Mouse (Mus musculus) stomach, embryonic 14.5 days (tissue): ENCODE results near the gene Macrod2. TPM values are rescaled to one million over a fixed set of nuclear protein-coding genes. Genes with fewer than 3 reads are reported as not detected.

Source experiments
- ATAC-seq: fragments of 200-750 bp; cut with Nextera tagmentation; 2 replicates; pipeline ENCODE4 v1.8.0; 2017; ENCODE audit warnings: low read depth, moderate TSS enrichment; ENCODE audit not compliant: insufficient number of reproducible peaks, insufficient read depth, low FRiP score
- H3K27ac ChIP-seq: fragments of 300-500 bp; sonication (generic); 2 replicates; pipeline ENCODE4 v1.5.1; 2014; ENCODE audit warnings: mild to moderate bottlenecking, low read length, moderate library complexity, mixed read lengths
- H3K27me3 ChIP-seq: fragments of 300-500 bp; sonication (generic); 2 replicates; pipeline ENCODE4 v1.6.1; 2014; ENCODE audit warnings: low read length, control low read depth, mixed read lengths; ENCODE audit not compliant: control insufficient read depth, insufficient read depth
- H3K36me3 ChIP-seq: fragments of 300-500 bp; sonication (generic); 2 replicates; pipeline ENCODE4 v1.6.1; 2014; ENCODE audit warnings: mild to moderate bottlenecking, control low read depth, low read length, moderate library complexity, mixed read lengths; ENCODE audit not compliant: control insufficient read depth, insufficient read depth
- H3K4me1 ChIP-seq: fragments of 300-500 bp; sonication (generic); 2 replicates; pipeline ENCODE4 v1.6.1; 2014; ENCODE audit warnings: low read length, control low read depth, mixed read lengths; ENCODE audit not compliant: control insufficient read depth, insufficient read depth
- H3K4me2 ChIP-seq: fragments of 300-500 bp; sonication (generic); replicated peaks from 2 replicates; pipeline ENCODE4 v1.6.1; 2014; ENCODE audit warnings: low read depth, low read length, control low read depth
- H3K4me3 ChIP-seq: fragments of 300-500 bp; sonication (generic); 2 replicates; pipeline ENCODE4 v1.5.1; 2014; ENCODE audit warnings: low read depth, low read length, control low read depth
- H3K9ac ChIP-seq: fragments of 300-500 bp; sonication (generic); replicated peaks from 2 replicates; pipeline ENCODE4 v1.6.1; 2014; ENCODE audit warnings: low read depth, mild to moderate bottlenecking, control low read depth, low read length, moderate library complexity, mixed read lengths
- H3K9me3 ChIP-seq: fragments of 300-500 bp; sonication (generic); 2 replicates; pipeline ENCODE4 v1.6.1; 2016; ENCODE audit warnings: low read depth, low read length, control low read depth; ENCODE audit not compliant: control insufficient read depth
- WGBS: fragments of 180-500 bp; shearing (Covaris S2); extraction: QIAGEN DNeasy Blood & Tissue Kit; methylation state at CpG from one replicate; pipeline ENCODE4 v1.1.7; 2014; 5-methylcytosine and 5-hydroxymethylcytosine counted together
- polyA plus RNA-seq: library from polyadenylated mRNA; unstranded; fragments of >200 nt; fragmentation: Nextera tagmentation; extraction: Ambion mirVana; gene quantifications from 2 replicates; pipeline ENCODE4 v1.2.1, GENCODE M21; 2014

Macrod2 gene
- polyA plus RNA-seq, 1 experiment from 2014 or later: 40.9 TPM

DNA sequence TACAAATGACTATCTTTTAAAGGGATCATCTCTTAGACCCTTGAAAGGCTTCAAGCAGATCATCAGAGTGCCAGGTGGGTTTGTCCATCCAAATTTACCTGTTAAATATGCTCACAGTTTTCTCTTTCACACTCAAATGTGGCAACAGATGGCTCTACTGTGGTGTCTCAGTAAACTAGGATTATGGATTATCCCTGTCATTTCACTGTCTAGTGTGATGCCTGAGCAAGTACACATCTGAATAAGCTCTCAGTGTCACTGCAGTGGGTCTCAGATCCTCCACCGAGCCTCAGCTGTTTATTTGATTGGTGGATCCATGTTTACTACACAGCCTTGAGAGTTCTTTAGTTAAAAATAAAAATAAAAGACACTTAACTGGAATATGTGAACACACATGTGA, 1343.6 kb downstream of the Macrod2 start:
- H3K36me3 ChIP-seq: no peaks in the 10 kb centered on the region
- no peaks in the 10 kb centered on the region for H3K27me3 ChIP-seq
- H3K27ac ChIP-seq: no peak overlapping the region
- WGBS: 69% methylated on average over 1 of the region's 1 CpGs
- H3K9ac ChIP-seq: no peak overlapping the region
- no peak for ATAC-seq
- H3K4me3 ChIP-seq: no peak overlapping the region
- H3K9me3 ChIP-seq: no peaks in the 10 kb centered on the region
- no peaks in the 10 kb centered on the region for H3K4me1 ChIP-seq
- no peak overlapping the region for H3K4me2 ChIP-seq

DNA sequence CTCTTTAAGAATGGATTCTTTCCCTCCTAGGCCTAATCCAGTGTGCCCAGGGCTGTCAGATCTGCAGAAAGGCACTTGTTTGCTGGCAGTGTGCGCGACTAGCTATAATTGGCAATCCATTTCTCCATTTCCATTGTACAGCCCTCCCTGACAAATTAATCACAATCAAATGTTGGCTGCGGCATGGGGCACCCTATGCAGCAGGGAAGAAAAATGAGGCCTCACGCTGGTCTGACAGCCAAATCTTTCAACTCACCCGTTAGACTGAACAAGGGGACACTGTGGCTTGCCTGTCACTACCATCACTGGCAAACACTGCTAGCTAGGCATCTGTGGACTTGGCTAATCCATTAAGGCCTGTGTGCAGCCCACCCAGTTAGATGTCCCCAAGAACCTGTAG, 1345.2 kb downstream of the Macrod2 start:
- no peaks in the 10 kb centered on the region for H3K36me3 ChIP-seq
- 68% methylated on average over 5 of the region's 5 CpGs for WGBS
- H3K4me1 ChIP-seq: no peaks in the 10 kb centered on the region
- no peak overlapping the region for H3K9ac ChIP-seq
- H3K9me3 ChIP-seq: no peaks in the 10 kb centered on the region
- no peak overlapping the region for H3K27ac ChIP-seq
- ATAC-seq: no peak
- H3K4me2 ChIP-seq: no peak overlapping the region
- no peaks in the 10 kb centered on the region for H3K27me3 ChIP-seq
- no peak overlapping the region for H3K4me3 ChIP-seq

DNA sequence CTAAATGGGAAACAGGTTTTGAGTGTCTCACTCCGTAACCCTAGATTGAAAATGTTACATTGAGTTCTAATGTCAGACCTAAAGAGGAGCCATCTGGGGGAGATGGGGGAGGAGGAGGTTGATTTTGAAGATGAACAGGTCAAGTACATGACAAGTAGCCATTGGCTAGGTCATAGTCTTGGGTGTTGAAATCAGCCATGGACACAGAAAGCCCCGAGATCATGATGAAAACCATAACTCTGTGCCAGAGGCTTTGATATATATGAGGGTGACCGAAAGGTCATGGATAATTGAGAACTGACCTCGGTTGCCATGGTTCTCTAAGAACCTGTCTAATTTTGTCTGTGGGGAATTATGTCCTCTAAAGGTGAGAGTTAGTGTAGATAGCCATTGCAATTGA, 1405.1 kb downstream of the Macrod2 start:
- Histone ChIP-seq H3K4me3 (no peak overlapping the region), H3K27ac (no peak overlapping the region), H3K9ac (no peak overlapping the region), H3K9me3 (no peaks in the 10 kb centered on the region), H3K27me3 (no peaks in the 10 kb centered on the region), H3K4me1 (no peaks in the 10 kb centered on the region), H3K4me2 (no peak overlapping the region), H3K36me3 (no peaks in the 10 kb centered on the region)
- 66% methylated on average over 4 of the region's 4 CpGs for WGBS
- ATAC-seq: no peak

DNA sequence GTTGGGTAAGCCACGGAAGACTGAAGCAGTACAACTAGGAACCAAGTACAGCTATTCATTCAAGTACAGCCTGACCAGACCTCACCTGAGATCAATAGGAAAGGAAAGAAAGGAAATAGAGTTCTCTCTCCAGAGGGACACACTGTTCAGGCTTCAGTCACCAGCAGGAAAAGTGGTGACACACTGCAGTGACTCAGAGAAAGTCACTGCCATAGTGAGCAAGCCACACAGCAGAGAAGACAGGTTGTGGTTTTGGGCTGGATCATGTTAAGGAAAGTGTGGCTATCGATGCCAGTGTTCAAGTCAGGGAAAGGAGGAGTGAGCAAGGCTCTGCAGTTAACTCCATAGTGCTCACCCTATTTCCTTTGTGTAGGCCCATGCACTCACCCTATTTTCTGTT, 1405.8 kb downstream of the Macrod2 start:
- H3K27ac ChIP-seq: no peak overlapping the region
- no peak overlapping the region for H3K4me3 ChIP-seq
- H3K27me3 ChIP-seq: no peaks in the 10 kb centered on the region
- H3K36me3 ChIP-seq: no peaks in the 10 kb centered on the region
- H3K9me3 ChIP-seq: no peaks in the 10 kb centered on the region
- 80% methylated on average over 2 of the region's 2 CpGs for WGBS
- no peaks in the 10 kb centered on the region for H3K4me1 ChIP-seq
- no peak for ATAC-seq
- no peak overlapping the region for H3K9ac ChIP-seq
- no peak overlapping the region for H3K4me2 ChIP-seq

DNA sequence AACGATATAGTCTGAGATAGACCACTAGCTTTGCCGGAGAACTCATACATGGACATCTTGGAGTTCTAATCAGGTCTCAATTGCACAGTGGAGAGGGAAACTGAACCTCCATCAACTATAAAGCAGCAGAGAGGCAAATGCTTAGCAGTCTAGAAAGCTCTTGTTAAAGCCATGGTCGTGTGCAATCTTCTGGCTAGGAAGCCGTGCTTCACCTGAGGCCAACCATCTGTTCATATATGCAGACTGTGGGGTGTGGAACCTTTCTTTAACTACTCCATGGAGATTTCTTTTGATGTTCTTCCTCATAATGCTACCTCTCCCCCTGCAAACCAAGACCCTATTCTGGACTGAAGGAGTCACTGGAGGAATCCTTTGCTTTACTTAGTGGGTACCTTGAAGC, 1421.2 kb downstream of the Macrod2 start:
- 90% methylated on average over 4 of the region's 4 CpGs for WGBS
- H3K4me1 ChIP-seq: no peaks in the 10 kb centered on the region
- ATAC-seq: no peak
- no peaks in the 10 kb centered on the region for H3K9me3 ChIP-seq
- no peak overlapping the region for H3K4me3 ChIP-seq
- H3K27ac ChIP-seq: no peak overlapping the region
- no peaks in the 10 kb centered on the region for H3K27me3 ChIP-seq
- no peaks in the 10 kb centered on the region for H3K36me3 ChIP-seq
- no peak overlapping the region for H3K4me2 ChIP-seq
- H3K9ac ChIP-seq: no peak overlapping the region

DNA sequence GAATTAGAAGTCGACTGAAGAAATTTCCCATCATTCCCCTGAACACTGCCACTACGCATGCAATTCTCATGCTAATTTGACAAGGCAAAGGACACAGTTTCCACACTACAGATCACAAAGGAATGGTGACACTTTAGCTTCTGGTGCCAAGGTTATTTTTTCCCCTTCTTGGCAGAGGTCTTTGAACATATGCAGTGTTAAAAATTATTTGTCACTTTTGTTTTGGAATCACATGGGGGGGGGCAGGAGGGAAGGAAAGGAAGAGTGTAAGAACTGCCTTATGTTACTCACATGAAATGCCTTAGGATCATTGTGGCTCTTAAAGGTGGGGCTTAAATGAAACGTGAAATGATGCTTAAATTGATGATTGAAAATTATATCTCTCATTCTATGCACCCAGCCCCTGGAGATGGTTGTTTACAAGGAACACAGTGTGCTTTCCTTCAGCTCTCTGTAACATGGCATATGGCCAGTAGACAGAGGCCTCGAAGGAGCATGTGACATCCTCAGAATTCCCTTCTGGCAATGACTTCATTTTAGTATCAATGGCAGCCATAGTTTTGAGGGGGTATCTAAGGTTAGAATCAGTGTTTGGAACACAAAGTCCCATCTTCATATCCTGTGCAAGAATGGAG, 1422.6 kb downstream of the Macrod2 start:
- no peak overlapping the region for H3K27ac ChIP-seq
- H3K4me1 ChIP-seq: no peaks in the 10 kb centered on the region
- WGBS: 76% methylated on average over 4 of the region's 4 CpGs
- no peaks in the 10 kb centered on the region for H3K9me3 ChIP-seq
- H3K4me3 ChIP-seq: no peak overlapping the region
- no peak for ATAC-seq
- no peak overlapping the region for H3K4me2 ChIP-seq
- H3K9ac ChIP-seq: no peak overlapping the region
- no peaks in the 10 kb centered on the region for H3K27me3 ChIP-seq
- H3K36me3 ChIP-seq: no peaks in the 10 kb centered on the region

DNA sequence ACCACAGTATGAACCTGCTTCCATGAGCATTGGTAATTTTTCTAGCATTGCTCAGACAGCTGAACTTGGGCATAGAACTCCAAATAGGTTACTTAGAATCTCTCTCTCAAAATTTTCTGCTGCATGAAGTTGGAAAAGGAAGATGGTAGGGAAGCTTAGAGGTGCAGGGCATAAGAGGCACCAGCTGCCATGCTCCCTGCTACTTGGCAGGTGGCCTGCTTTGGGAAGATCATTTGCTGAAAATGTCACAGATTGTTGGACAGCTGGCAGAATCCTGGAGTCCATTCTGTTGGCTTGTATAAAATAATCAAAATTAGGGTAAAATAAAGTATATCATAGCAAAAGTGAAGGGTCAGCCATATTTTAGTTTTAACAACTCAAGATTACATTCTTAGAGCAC, 1425.7 kb downstream of the Macrod2 start:
- H3K36me3 ChIP-seq: no peaks in the 10 kb centered on the region
- H3K4me1 ChIP-seq: no peaks in the 10 kb centered on the region
- no peak for ATAC-seq
- no peaks in the 10 kb centered on the region for H3K27me3 ChIP-seq
- H3K27ac ChIP-seq: no peak overlapping the region
- no peak overlapping the region for H3K4me2 ChIP-seq
- no peaks in the 10 kb centered on the region for H3K9me3 ChIP-seq
- no peak overlapping the region for H3K4me3 ChIP-seq
- H3K9ac ChIP-seq: no peak overlapping the region

DNA sequence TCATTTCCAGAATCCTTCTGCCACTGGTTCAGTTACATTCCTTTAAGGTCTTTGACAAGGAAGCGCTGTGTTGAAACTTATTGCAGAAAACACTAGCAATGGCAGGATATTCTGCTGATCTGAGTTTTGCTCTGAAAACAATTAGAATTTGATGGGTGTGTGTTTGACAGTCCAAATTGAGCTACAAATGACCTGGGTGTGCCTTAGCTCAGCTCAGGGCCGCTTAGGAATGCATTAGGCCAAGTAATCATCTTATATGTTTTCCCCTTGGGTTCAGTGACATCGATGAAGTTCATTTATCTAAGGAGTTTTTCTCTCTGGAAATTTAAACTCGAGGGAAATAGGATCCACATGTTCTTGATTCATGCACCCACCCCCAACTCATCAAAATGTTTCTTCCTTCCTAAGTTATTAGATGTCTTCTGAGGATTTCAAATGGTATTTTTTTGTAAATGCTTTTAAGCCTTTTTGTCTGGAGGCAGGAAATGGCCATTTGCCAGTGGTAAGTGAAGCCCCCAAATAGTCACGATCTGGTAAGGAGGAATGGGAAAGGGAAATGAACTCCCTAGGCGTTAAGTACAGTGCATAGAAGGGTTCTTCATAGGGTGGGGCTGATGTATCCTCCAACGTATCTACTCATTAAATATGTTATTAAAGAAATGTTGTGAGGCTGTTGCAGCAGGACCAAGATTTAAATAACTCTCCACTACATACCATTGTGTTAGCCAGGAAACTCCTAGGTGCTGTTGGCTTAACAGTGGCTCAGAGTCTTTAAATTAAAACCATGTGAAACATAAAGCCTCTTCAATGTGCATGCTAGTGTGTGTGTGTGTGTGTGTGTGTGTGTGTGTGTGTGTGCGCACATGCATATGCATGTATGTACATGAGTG, 1430.7 kb downstream of the Macrod2 start:
- no peak; the same call in 1 of the 2 replicates for ATAC-seq
- Histone ChIP-seq H3K4me1 (no peaks in the 10 kb centered on the region), H3K9ac (no peak overlapping the region), H3K4me3 (no peak overlapping the region), H3K9me3 (no peaks in the 10 kb centered on the region), H3K36me3 (no peaks in the 10 kb centered on the region), H3K4me2 (no peak overlapping the region), H3K27ac (no peak overlapping the region), H3K27me3 (no peaks in the 10 kb centered on the region)
- WGBS: 37% methylated on average over 8 of the region's 8 CpGs
